Mouse (Mus musculus) heart, embryonic 10.5 days (tissue): ENCODE results near the gene Snph. TPM values are rescaled to one million over a fixed set of nuclear protein-coding genes. Genes with fewer than 3 reads are reported as not detected.

Source experiments
- DNase-seq: peaks from one replicate; pipeline ENCODE4 v3.0.0-alpha.2; 2017; ENCODE audit warnings: low spot score
- H3K27ac ChIP-seq: fragments of 300-500 bp; sonication (generic); 2 replicates; pipeline ENCODE4 v1.5.1; 2016; ENCODE audit warnings: mild to moderate bottlenecking
- H3K27me3 ChIP-seq: fragments of 300-500 bp; sonication (generic); 2 replicates; pipeline ENCODE4 v1.6.1; 2016; ENCODE audit warnings: mild to moderate bottlenecking; ENCODE audit not compliant: poor library complexity, insufficient read depth, severe bottlenecking
- H3K36me3 ChIP-seq: fragments of 300-500 bp; sonication (generic); 2 replicates; pipeline ENCODE4 v1.6.1; 2016; ENCODE audit warnings: mild to moderate bottlenecking, moderate library complexity
- H3K4me1 ChIP-seq: fragments of 300-500 bp; sonication (generic); 2 replicates; pipeline ENCODE4 v1.6.1; 2016; ENCODE audit warnings: mild to moderate bottlenecking
- H3K4me3 ChIP-seq: fragments of 300-500 bp; sonication (generic); 2 replicates; pipeline ENCODE4 v1.5.1; 2016; ENCODE audit warnings: mild to moderate bottlenecking, moderate library complexity
- H3K9me3 ChIP-seq: fragments of 300-500 bp; sonication (generic); 2 replicates; pipeline ENCODE4 v1.6.1; 2016; ENCODE audit warnings: mild to moderate bottlenecking, moderate library complexity
- WGBS: fragments of 180-500 bp; shearing (Covaris S2); methylation state at CpG from one replicate; pipeline ENCODE4 v1.1.7; 2016; 5-methylcytosine and 5-hydroxymethylcytosine counted together
- polyA plus RNA-seq: library from polyadenylated mRNA; unstranded; fragments of >200 nt; fragmentation: Nextera tagmentation; extraction: Ambion mirVana; gene quantifications from 2 replicates; pipeline ENCODE4 v1.2.1, GENCODE M21; 2016

Snph gene
- 0.30 and 0.83 TPM in 2 replicates for polyA plus RNA-seq

DNA sequence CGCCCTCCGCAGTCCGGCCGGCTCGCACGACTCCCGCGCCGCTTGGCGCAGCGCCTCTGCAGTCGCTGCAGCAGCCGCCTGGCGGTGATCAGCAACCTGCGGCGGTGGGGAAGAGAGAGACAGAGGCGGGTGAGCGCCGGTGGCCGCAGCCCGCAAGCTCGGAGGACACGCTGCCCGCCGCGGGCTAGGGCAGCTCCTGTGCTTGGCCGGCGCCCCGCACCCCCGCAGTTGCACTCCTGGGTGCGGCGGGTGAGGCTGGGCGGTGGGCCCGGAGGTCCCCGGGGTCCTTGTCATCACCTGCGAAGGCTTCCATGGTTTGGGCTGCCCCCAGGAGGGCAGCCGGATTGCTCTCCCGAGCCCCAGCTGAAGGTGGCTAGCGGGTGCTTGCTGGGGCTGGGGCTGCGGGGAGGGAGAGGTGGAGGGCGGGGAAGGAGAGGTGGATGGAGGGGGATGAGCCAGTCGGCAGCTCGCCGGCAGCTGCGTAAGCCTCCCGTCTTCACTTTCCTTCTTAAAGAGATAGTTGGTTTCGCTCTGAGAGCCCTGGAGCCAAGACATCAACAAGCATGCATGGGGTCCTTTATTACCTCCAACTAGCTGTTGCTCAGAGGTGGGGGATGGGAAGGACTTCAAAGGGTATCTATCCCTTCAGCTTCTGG is at the start of gene Snph:
Gene Snph (minus strand): TSS at position 435 of the 656 bp plus-strand sequence.
- H3K9me3 ChIP-seq, result no peaks in the 10 kb centered on the region
- H3K27ac ChIP-seq, result peak within 1 kb of the TSS; percentile 69
- peak; percentile 76 for DNase-seq
- H3K27me3 ChIP-seq, result peaks cover 61% of the 10 kb centered on the region
- no peaks in the 10 kb centered on the region for H3K36me3 ChIP-seq
- H3K4me3 ChIP-seq, result peak within 1 kb of the TSS; percentile 81
- peaks cover 11% of the 10 kb centered on the region; the same call in 1 of the 2 replicates for H3K4me1 ChIP-seq
- under 1% methylated on average over 47 of the region's 47 CpGs for WGBS

GRCm38 (mm10) chr2:151676234-151676633 is 43.8 kb upstream of the Snph start:
- peaks cover 9% of the 10 kb centered on the region for H3K27me3 ChIP-seq
- no peaks in the 10 kb centered on the region for H3K9me3 ChIP-seq
- H3K4me1 ChIP-seq, result 0 out of 2 replicates have a peak, but pooled peaks cover 3% of the 10 kb centered on the region
- H3K4me3 ChIP-seq, result no peak overlapping the region
- WGBS, result 50% methylated on average over 2 of the region's 2 CpGs
- no peak for DNase-seq
- no peaks in the 10 kb centered on the region for H3K36me3 ChIP-seq
- H3K27ac ChIP-seq, result no peak overlapping the region

- Histone ChIP-seq H3K27me3 (peaks cover 26% of the 10 kb centered on the region), H3K27ac (no peak overlapping the region), H3K4me3 (no peak overlapping the region), H3K36me3 (no peaks in the 10 kb centered on the region), H3K4me1 (peaks cover 8% of the 10 kb centered on the region), H3K9me3 (peaks cover 4% of the 10 kb centered on the region; the same call in 1 of the 2 replicates)
- no peak for DNase-seq
- 55% methylated on average over 1 of the region's 1 CpGs for WGBS
These were observed 38.6 kb upstream of the Snph start for GRCm38 (mm10) chr2:151670968-151671329.

DNA sequence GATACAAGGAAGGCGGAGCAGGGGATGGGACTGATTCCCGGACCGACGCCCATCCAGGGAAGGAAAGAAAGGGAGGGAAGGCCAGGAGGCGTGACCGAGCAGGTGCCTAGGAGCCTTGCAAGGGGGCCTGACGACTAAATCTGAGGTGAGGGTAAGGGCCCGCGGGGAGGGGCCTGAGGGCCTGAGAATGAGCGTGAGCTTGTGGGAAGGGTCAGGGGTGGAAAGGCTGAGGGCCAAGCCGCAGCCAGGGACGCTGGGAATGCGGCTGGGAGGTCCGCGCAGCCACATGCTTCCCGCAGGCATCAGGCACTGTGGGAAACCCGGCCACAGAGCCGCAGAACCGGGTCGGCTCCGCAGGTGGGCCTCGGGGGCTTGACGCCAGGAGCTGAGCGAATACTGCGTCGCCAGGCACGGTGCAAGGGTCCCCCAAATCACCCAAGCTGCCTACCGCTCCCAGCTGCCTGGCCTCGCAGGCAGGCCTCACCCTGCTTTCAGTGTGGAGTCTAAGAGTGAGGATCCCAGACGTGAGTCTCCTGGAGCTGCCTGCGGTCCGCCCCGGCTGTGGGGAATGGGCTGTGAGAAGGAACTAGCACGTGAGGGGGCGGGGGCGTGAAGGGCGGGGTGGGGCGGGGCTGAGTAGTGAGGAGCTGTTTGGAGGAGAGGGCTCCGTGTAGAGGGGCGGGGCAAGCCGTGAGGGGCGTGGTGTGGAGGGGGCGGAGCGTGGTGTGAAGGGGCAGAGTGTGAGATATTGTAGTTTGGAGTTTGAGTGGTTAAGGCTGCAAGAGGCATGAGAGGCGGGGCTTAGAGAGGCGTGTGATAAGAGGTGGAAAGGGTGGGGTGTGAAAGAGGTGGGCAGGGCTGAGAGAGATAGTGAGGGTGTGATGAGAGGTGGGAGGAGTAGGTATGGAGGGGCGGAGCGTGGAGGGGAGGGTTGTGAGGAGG is 37.9 kb upstream of the Snph start:
- H3K36me3 ChIP-seq, result no peaks in the 10 kb centered on the region
- DNase-seq, result no peak
- WGBS, result 34% methylated on average over 48 of the region's 48 CpGs
- H3K27ac ChIP-seq, result no peak overlapping the region
- peaks cover 26% of the 10 kb centered on the region for H3K27me3 ChIP-seq
- peak overlapping the region; percentile 33 for H3K4me3 ChIP-seq
- H3K9me3 ChIP-seq, result peaks cover 4% of the 10 kb centered on the region; the same call in 1 of the 2 replicates
- H3K4me1 ChIP-seq, result peaks cover 8% of the 10 kb centered on the region

GRCm38 (mm10) chr2:151668433-151668832 is 36.0 kb upstream of the Snph start, which contains the start of gene Rad21l:
Gene Rad21l (minus strand): TSS chr2:151668533.
- no peak for DNase-seq
- Histone ChIP-seq H3K4me3 (no peak within 1 kb of the TSS), H3K27ac (no peak within 1 kb of the TSS), H3K27me3 (peaks cover 26% of the 10 kb centered on the region), H3K9me3 (peaks cover 4% of the 10 kb centered on the region; the same call in 1 of the 2 replicates), H3K4me1 (peaks cover 8% of the 10 kb centered on the region), H3K36me3 (no peaks in the 10 kb centered on the region)
- WGBS, result 64% methylated on average over 3 of the region's 3 CpGs

GRCm38 (mm10) chr2:151652053-151652452 is 19.7 kb upstream of the Snph start:
- Histone ChIP-seq H3K27me3 (no peaks in the 10 kb centered on the region), H3K36me3 (no peaks in the 10 kb centered on the region), H3K9me3 (no peaks in the 10 kb centered on the region), H3K27ac (no peak overlapping the region), H3K4me1 (no peaks in the 10 kb centered on the region), H3K4me3 (no peak overlapping the region)
- no peak for DNase-seq
- WGBS, result 67% methylated on average over 1 of the region's 1 CpGs

DNA sequence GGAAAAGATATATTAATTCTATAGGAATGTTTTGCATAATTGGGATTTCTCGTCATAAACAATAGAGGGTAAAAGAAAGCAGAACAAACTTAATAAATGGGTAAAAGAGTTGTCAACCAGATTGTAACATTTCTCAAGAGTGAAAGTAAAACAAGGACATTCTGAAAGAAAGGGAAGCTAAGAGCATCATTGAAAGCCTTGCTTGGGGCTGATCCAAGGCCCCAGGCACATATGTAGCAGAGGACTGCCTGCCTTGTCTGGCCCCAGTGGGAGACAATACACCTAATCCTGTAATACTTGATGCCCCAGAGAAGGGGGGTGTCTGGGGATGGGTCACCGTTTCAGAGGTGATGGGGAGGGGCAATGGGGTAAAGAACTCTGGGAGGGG is 3.6 kb upstream of the Snph start:
- H3K4me1 ChIP-seq, result peaks cover 11% of the 10 kb centered on the region; the same call in 1 of the 2 replicates
- peaks cover 32% of the 10 kb centered on the region for H3K27me3 ChIP-seq
- H3K9me3 ChIP-seq, result no peaks in the 10 kb centered on the region
- H3K36me3 ChIP-seq, result no peaks in the 10 kb centered on the region
- WGBS, result 76% methylated on average over 2 of the region's 2 CpGs
- no peak overlapping the region for H3K4me3 ChIP-seq
- H3K27ac ChIP-seq, result no peak overlapping the region
- no peak for DNase-seq

GRCm38 (mm10) chr2:151635362-151636014 is 3.1 kb upstream of the Snph start:
- no peak overlapping the region for H3K4me3 ChIP-seq
- no peak for DNase-seq
- H3K27me3 ChIP-seq, result peaks cover 37% of the 10 kb centered on the region
- WGBS, result 64% methylated on average over 9 of the region's 9 CpGs
- no peaks in the 10 kb centered on the region for H3K36me3 ChIP-seq
- H3K9me3 ChIP-seq, result no peaks in the 10 kb centered on the region
- peaks cover 11% of the 10 kb centered on the region; the same call in 1 of the 2 replicates for H3K4me1 ChIP-seq
- no peak overlapping the region for H3K27ac ChIP-seq

- Histone ChIP-seq H3K36me3 (no peaks in the 10 kb centered on the region), H3K27me3 (peaks cover 43% of the 10 kb centered on the region), H3K27ac (no peak overlapping the region), H3K4me1 (peaks cover 11% of the 10 kb centered on the region; the same call in 1 of the 2 replicates), H3K4me3 (no peak overlapping the region), H3K9me3 (no peaks in the 10 kb centered on the region)
- no peak for DNase-seq
- 35% methylated on average over 2 of the region's 2 CpGs for WGBS
These were observed 2.5 kb upstream of the Snph start for GRCm38 (mm10) chr2:151634903-151635302.

DNA sequence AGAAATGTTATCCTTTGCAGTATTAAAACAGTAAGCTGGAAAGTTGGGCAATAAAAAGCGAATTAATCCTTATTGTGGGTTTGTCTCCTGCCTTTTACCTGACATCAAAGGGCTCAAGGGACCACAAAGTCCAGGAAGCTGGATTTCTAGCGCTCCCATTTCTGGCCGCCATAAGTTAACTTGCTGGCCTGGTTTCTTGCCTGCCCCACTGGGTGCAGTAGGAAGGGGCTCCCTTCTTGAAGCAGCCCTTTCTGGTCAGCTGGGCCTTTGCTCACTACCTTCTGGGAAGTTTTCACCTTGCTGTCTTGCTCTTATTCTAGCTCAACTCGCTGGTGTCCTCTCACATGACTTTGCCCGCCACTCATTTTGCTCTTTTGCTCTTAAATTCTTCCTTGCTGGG is 589 bp upstream of the Snph start:
- peak; percentile 66 for DNase-seq
- no peak overlapping the region for H3K4me3 ChIP-seq
- H3K4me1 ChIP-seq, result peaks cover 11% of the 10 kb centered on the region; the same call in 1 of the 2 replicates
- WGBS, result 39% methylated on average over 5 of the region's 5 CpGs
- no peaks in the 10 kb centered on the region for H3K36me3 ChIP-seq
- no peaks in the 10 kb centered on the region for H3K9me3 ChIP-seq
- peaks cover 59% of the 10 kb centered on the region for H3K27me3 ChIP-seq
- no peak overlapping the region for H3K27ac ChIP-seq

- peak overlapping the region; percentile 69 for H3K27ac ChIP-seq
- H3K4me3 ChIP-seq, result peak overlapping the region; percentile 81
- H3K36me3 ChIP-seq, result no peaks in the 10 kb centered on the region
- no peaks in the 10 kb centered on the region for H3K9me3 ChIP-seq
- DNase-seq, result peak; percentile 61
- peaks cover 11% of the 10 kb centered on the region; the same call in 1 of the 2 replicates for H3K4me1 ChIP-seq
- WGBS, result 3% methylated on average over 22 of the region's 22 CpGs
- H3K27me3 ChIP-seq, result peaks cover 61% of the 10 kb centered on the region
These were observed 811 bp downstream of the Snph start for GRCm38 (mm10) chr2:151631406-151632158.

GRCm38 (mm10) chr2:151629310-151629709 is 3.1 kb downstream of the Snph start:
- H3K27ac ChIP-seq, result no peak overlapping the region
- WGBS, result 64% methylated on average over 7 of the region's 7 CpGs
- no peaks in the 10 kb centered on the region for H3K36me3 ChIP-seq
- peaks cover 11% of the 10 kb centered on the region; the same call in 1 of the 2 replicates for H3K4me1 ChIP-seq
- no peaks in the 10 kb centered on the region for H3K9me3 ChIP-seq
- DNase-seq, result peak; percentile 54
- H3K4me3 ChIP-seq, result no peak overlapping the region
- peaks cover 61% of the 10 kb centered on the region for H3K27me3 ChIP-seq
